Mouse (Mus musculus): ENCODE measurements around the gene Cpsf3.

DNA sequence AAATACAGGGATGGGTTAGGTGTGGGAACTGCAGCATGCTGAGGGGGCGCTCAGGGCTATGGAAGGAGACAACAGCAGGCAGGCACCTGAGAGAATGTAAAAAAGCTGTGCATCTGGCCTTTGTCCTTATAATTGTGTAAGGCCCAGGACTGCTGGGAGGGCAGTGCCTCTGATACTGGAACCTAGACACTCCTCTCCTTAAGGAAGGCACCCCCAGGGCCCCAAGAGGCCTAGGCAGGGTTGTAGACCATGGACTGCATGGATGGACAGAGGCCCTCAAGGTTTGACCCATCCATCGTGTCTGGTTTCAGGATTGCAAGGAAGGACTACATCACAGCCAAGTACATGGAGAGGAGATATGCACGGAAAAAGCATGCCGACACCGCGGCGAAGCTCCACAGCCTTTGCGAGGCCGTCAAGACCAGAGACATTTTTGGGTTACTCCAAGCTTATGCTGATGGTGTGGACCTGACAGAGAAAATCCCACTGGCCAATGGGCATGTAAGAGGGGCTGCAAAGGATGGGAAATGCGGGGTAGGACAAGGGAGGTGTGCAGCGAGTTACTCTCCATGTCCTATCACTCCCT is 40.7 kb upstream of the Cpsf3 start:
- TF ChIP-seq CTCF (IDR thresholded peaks at IDR 0.05; ENCODE audit: borderline replicate concordance, extremely low read depth, insufficient read depth, insufficient read length) (no peak), POLR2A (IDR thresholded peaks at IDR 0.05; ENCODE audit: borderline replicate concordance, extremely low read depth, insufficient read depth, insufficient read length, poor library complexity, severe bottlenecking) (no peak)

Data from brain, embryonic 14.5 days (tissue).